Mouse (Mus musculus) lung, embryonic 16.5 days (tissue): Measurements from ENCODE around the gene Rhof. TPM values are rescaled to one million over a fixed set of nuclear protein-coding genes. Genes with fewer than 3 reads are reported as not detected.

Experiments used
- ATAC-seq: fragments of 200-750 bp; cut with Nextera tagmentation; 2 replicates; pipeline ENCODE4 v1.8.0; 2017; ENCODE audit warnings: low read depth, mild to moderate bottlenecking, moderate library complexity
- H3K27ac ChIP-seq: fragments of 300-500 bp; sonication (generic); 2 replicates; pipeline ENCODE4 v1.5.1; 2014; ENCODE audit warnings: mild to moderate bottlenecking, control low read depth, low read length
- H3K27me3 ChIP-seq: fragments of 300-500 bp; sonication (generic); 2 replicates; pipeline ENCODE4 v1.6.1; 2014; ENCODE audit warnings: low read depth, low read length, mixed read lengths; ENCODE audit not compliant: control insufficient read depth, insufficient read depth
- H3K36me3 ChIP-seq: fragments of 300-500 bp; sonication (generic); 2 replicates; pipeline ENCODE4 v1.6.1; 2014; ENCODE audit warnings: low read length; ENCODE audit not compliant: control insufficient read depth, insufficient read depth
- H3K4me1 ChIP-seq: fragments of 300-500 bp; sonication (generic); replicated peaks from 2 replicates; pipeline ENCODE4 v1.6.1; 2014; ENCODE audit warnings: low read length, mixed read lengths; ENCODE audit not compliant: control insufficient read depth, insufficient read depth
- H3K4me2 ChIP-seq: fragments of 300-500 bp; sonication (generic); 2 replicates; pipeline ENCODE4 v1.6.1; 2014; ENCODE audit warnings: low read depth, low read length, control low read depth
- H3K4me3 ChIP-seq: fragments of 300-500 bp; sonication (generic); 2 replicates; pipeline ENCODE4 v1.5.1; 2014; ENCODE audit warnings: mild to moderate bottlenecking, low read length, control low read depth
- H3K9ac ChIP-seq: fragments of 300-500 bp; sonication (generic); 2 replicates; pipeline ENCODE4 v1.6.1; 2014; ENCODE audit warnings: low read length, control low read depth
- H3K9me3 ChIP-seq: fragments of 300-500 bp; sonication (generic); 2 replicates; pipeline ENCODE4 v1.6.1; 2016; ENCODE audit warnings: low read length; ENCODE audit not compliant: control insufficient read depth
- WGBS: fragments of 180-500 bp; shearing (Covaris S2); extraction: QIAGEN DNeasy Blood & Tissue Kit; methylation state at CpG from one replicate; pipeline ENCODE4 v1.1.7; 2014; 5-methylcytosine and 5-hydroxymethylcytosine counted together
- polyA plus RNA-seq: library from polyadenylated mRNA; unstranded; fragments of >200 nt; fragmentation: Nextera tagmentation; extraction: Ambion mirVana; gene quantifications from 2 replicates; pipeline ENCODE4 v1.2.1, GENCODE M21; 2015

Rhof gene
- polyA plus RNA-seq, 1 experiment from 2014 or later, result 5.3 TPM

DNA sequence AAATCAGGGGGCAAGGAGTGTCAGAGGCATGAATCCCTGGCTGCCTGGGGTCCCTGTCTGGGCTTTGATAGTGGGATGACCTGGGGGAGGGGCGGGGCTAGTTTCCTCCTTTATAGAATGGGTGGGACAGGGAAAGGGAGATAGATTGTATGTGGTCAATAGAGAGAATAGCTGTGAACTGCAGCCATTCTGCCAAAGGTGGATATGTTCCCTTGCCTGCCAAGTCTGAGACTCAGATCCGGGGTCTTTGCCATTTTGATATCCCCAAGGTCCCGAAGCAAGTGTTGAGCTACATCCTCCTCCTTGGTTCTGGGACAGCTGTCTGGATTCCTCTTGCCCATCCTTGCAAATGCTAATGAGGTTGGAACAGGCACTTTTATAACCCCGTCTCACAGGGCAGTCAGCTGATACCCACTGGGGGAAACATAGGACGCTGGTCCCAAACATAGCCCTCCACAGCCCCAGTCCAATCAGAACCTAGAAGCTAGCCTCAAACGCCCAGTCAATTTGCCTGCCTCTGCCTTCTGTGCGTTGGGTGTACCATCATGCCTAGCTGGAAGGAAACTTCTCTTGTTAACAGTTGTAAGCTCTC lies 11.8 kb downstream of the Rhof start:
- no peak overlapping the region for H3K4me2 ChIP-seq
- H3K4me1 ChIP-seq, result peaks cover 16% of the 10 kb centered on the region
- WGBS, result 74% methylated on average over 7 of the region's 7 CpGs
- no peaks in the 10 kb centered on the region for H3K27me3 ChIP-seq
- no peak overlapping the region for H3K27ac ChIP-seq
- H3K9ac ChIP-seq, result no peak overlapping the region
- no peaks in the 10 kb centered on the region; the same call in 1 of the 2 replicates for H3K36me3 ChIP-seq
- H3K4me3 ChIP-seq, result no peak overlapping the region
- ATAC-seq, result no peak
- H3K9me3 ChIP-seq, result no peaks in the 10 kb centered on the region

DNA sequence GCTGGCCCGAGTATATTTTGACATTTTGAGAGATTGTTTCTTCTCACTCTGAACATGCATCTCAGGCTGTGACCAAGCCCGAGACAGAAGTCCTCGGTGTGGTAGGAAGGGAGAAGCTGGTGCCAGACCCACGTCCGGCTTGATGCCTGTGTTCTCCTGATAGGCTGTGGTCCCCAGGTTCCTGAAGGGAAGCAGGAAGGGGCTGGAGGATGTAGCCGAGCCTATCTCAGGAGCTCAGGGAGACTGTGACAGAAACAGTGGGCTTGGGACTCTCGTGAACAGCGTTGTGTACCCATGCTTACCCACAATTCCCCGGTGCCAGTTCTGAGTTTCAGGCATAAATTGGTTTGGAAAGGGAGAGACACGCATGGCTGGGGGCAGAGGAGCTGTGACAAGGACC lies 13.7 kb downstream of the Rhof start:
- 67% methylated on average over 10 of the region's 10 CpGs for WGBS

DNA sequence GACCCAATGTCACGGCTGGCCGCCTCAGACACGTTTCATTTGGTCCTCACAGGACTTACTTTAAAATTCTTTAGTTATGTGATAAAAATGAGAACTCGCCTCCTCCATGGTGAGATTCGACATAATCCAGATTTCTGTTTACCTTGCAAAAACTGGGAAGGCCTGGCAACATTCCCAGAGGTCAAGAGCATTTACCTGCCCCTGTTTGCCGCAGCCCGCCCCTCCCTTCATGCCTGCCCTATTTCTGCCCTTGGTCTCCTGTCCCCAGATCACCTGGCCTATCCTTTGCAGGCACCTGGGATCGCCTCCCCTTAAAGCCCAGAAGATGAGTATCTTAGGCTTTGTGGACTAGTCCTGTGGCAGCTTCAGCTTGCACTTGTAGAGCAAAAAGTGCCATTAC lies 14.7 kb downstream of the Rhof start:
- H3K4me3 ChIP-seq, result no peak overlapping the region
- H3K27ac ChIP-seq, result peak overlapping the region; percentile 78
- no peak overlapping the region for H3K9ac ChIP-seq
- H3K9me3 ChIP-seq, result no peaks in the 10 kb centered on the region
- H3K27me3 ChIP-seq, result no peaks in the 10 kb centered on the region
- no peak overlapping the region for H3K4me2 ChIP-seq
- peaks cover 19% of the 10 kb centered on the region for H3K4me1 ChIP-seq
- WGBS, result 50% methylated on average over 8 of the region's 8 CpGs
- H3K36me3 ChIP-seq, result no peaks in the 10 kb centered on the region
- ATAC-seq, result 0 out of 2 replicates have a peak, but pooled peaks have one; percentile 6

More for the DNA sequence above, 13.7 kb downstream of the Rhof start:
- H3K9me3 ChIP-seq, result no peaks in the 10 kb centered on the region
- no peak overlapping the region for H3K4me2 ChIP-seq
- peaks cover 19% of the 10 kb centered on the region for H3K4me1 ChIP-seq
- no peak overlapping the region for H3K27ac ChIP-seq
- no peaks in the 10 kb centered on the region for H3K27me3 ChIP-seq
- H3K36me3 ChIP-seq, result no peaks in the 10 kb centered on the region; the same call in 1 of the 2 replicates
- H3K9ac ChIP-seq, result no peak overlapping the region
- ATAC-seq, result no peak
- H3K4me3 ChIP-seq, result no peak overlapping the region

DNA sequence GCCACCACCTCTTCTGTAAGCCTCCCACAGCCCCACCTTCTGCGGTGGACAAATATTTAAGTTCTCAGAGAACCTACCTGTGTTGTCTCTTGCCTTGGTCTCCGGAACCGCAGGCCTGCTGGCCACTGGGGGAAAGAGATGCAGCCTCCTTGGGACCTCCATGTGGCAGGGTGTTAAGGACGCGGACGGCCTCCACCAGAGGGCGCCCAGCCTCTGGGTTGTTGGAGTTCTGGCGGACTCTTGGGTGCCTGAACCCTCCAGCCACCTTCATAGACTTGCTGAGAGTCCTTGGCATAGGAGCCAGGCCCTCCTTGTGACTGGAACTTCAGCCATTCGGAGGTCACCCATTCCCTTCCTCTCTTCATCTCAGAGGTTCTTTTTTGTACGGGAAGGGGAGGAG lies 15.2 kb downstream of the Rhof start:
- Histone ChIP-seq H3K36me3 (no peaks in the 10 kb centered on the region), H3K27ac (peak overlapping the region; percentile 78), H3K9ac (no peak overlapping the region), H3K9me3 (no peaks in the 10 kb centered on the region), H3K27me3 (no peaks in the 10 kb centered on the region), H3K4me1 (peaks cover 19% of the 10 kb centered on the region), H3K4me2 (peak overlapping the region; percentile 1; the same call in 1 of the 2 replicates), H3K4me3 (no peak overlapping the region)
- peak; percentile 72 for ATAC-seq
- WGBS, result 16% methylated on average over 10 of the region's 10 CpGs

GRCm38 (mm10) chr5:123116080-123116479 lies 16.4 kb downstream of the Rhof start:
- Histone ChIP-seq H3K9me3 (no peaks in the 10 kb centered on the region), H3K9ac (no peak overlapping the region; the same call in 1 of the 2 replicates), H3K36me3 (no peaks in the 10 kb centered on the region), H3K27ac (no peak overlapping the region), H3K4me3 (no peak overlapping the region), H3K4me2 (peak overlapping the region; percentile 36), H3K27me3 (no peaks in the 10 kb centered on the region), H3K4me1 (peaks cover 19% of the 10 kb centered on the region)
- 63% methylated on average over 8 of the region's 8 CpGs for WGBS
- peak; percentile 48; the same call in 1 of the 2 replicates for ATAC-seq

DNA sequence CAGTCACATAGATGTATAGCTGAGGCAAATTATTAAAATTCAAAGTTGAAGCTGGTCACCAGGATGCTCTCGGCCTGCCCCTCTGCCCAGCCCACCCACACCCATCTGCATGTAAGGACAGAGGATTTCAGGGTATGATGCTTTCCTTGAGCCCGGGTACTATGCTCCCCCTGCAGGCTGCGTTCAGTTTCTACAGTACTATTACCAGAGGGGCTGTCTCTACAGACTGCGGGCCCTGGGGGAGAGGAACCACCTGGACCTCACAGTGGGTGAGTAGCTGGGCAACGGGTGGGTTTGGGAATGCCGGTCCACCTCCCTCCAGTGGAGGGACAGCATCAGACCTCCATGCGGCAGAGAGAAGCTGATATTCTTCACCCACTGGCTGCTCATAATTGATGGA lies 17.6 kb downstream of the Rhof start:
- H3K27me3 ChIP-seq, result no peaks in the 10 kb centered on the region
- no peak; the same call in 1 of the 2 replicates for ATAC-seq
- H3K4me2 ChIP-seq, result no peak overlapping the region
- H3K36me3 ChIP-seq, result no peaks in the 10 kb centered on the region
- peaks cover 29% of the 10 kb centered on the region for H3K4me1 ChIP-seq
- 39% methylated on average over 7 of the region's 7 CpGs for WGBS
- H3K4me3 ChIP-seq, result no peak overlapping the region
- H3K27ac ChIP-seq, result 0 out of 2 replicates have a peak overlapping the region, but pooled peaks have one; percentile 13
- no peak overlapping the region for H3K9ac ChIP-seq
- H3K9me3 ChIP-seq, result no peaks in the 10 kb centered on the region

- Histone ChIP-seq H3K36me3 (no peaks in the 10 kb centered on the region), H3K27me3 (no peaks in the 10 kb centered on the region), H3K4me2 (no peak overlapping the region), H3K27ac (no peak overlapping the region), H3K4me3 (no peak overlapping the region), H3K9ac (no peak overlapping the region), H3K4me1 (peaks cover 34% of the 10 kb centered on the region), H3K9me3 (no peaks in the 10 kb centered on the region)
- no peak for ATAC-seq
- WGBS, result 46% methylated on average over 11 of the region's 11 CpGs
Observed at GRCm38 (mm10) chr5:123114109-123114508, 18.4 kb downstream of the Rhof start.

DNA sequence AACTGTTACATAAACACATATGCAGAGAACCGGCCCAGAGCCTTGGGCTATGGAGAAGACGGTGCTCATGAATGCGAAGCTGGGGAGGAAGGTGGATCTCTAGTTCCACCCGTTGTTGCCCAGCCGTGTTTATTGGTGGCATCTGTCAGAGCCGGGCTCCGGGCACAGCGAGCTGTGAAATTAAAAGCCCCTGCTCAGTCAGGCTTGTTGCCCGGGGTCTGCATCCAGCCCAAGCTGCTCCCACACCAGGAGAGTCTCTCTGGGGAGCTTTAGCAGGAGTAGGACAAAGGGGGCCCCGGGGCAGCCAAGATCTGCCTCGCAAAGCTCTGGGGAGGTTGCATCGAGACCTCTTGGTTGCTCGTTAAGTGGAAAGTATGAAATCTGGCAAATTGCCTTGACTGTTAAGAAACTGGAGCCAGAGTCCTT lies 22.2 kb downstream of the Rhof start:
- 61% methylated on average over 13 of the region's 13 CpGs for WGBS
- Histone ChIP-seq H3K4me3 (no peak overlapping the region), H3K27me3 (no peaks in the 10 kb centered on the region), H3K27ac (peak overlapping the region; percentile 3; the same call in 1 of the 2 replicates), H3K4me1 (peaks cover 17% of the 10 kb centered on the region), H3K9ac (peak overlapping the region; percentile 5; the same call in 1 of the 2 replicates), H3K36me3 (no peaks in the 10 kb centered on the region), H3K4me2 (no peak overlapping the region), H3K9me3 (no peaks in the 10 kb centered on the region)
- peak; percentile 20; the same call in 1 of the 2 replicates for ATAC-seq

GRCm38 (mm10) chr5:123109452-123110203 lies 22.9 kb downstream of the Rhof start:
- peak; percentile 59; the same call in 1 of the 2 replicates for ATAC-seq
- Histone ChIP-seq H3K9me3 (no peaks in the 10 kb centered on the region), H3K27ac (no peak overlapping the region), H3K36me3 (no peaks in the 10 kb centered on the region), H3K4me1 (peaks cover 14% of the 10 kb centered on the region), H3K9ac (no peak overlapping the region), H3K4me2 (peak overlapping the region; percentile 44), H3K4me3 (no peak overlapping the region), H3K27me3 (no peaks in the 10 kb centered on the region)
- WGBS, result 34% methylated on average over 13 of the region's 13 CpGs
